Mouse (Mus musculus) left cerebral cortex, adult 2 months (tissue): ENCODE measurements at regions not wholly inside any gene's neighbourhood (a gene's known extent, or its start where the extent isn't known, plus 50 kb on each side); places are given as distances from the start of the nearest gene placed in this dataset.
A peak's percentile ranks its signal among the peaks of the same experiment; 100 is the strongest.

Source experiments
- DNase-seq, 2 experiments: peaks; one replicate each; pipeline ENCODE4 v3.0.0; 2021 to 2022; ENCODE audit warnings: low spot score in 2 of 2, mixed read lengths in 1 of 2; ENCODE audit errors: extremely low spot score in 1 of 2
- H3K27ac ChIP-seq: fragments of 200-600 bp; 2 replicates; pipeline ENCODE4 v1.8.1; 2022
- H3K4me3 ChIP-seq: fragments of 200-600 bp; 2 replicates; pipeline ENCODE4 v1.8.1; 2022
- CTCF ChIP-seq: fragments of 200-600 bp; IDR thresholded peaks from 2 replicates; pipeline ENCODE4 v1.8.1; 2022; ENCODE audit warnings: antibody characterized with exemption, mild to moderate bottlenecking, moderate library complexity
- intact Hi-C: fragments of 180-260 bp; cut with DNase I; formaldehyde crosslinking; loops from one replicate; pipeline ENCODE4 v1.15.1; 2025

- Histone ChIP-seq H3K4me3 (no peak overlapping the region), H3K27ac (no peak overlapping the region)
- intact Hi-C loops, result no loop called here
- TF ChIP-seq CTCF, result no peak
- no peak for DNase-seq
Observed at GRCm38 (mm10) chr9:78925977-78926593, 310.7 kb downstream of the Cd109 start.

- Histone ChIP-seq H3K4me3 (no peak overlapping the region), H3K27ac (no peak overlapping the region)
- TF ChIP-seq CTCF, result no peak
- no peak for DNase-seq
- intact Hi-C loops, result no loop called here
Observed at GRCm38 (mm10) chr9:78941648-78942047, 326.3 kb downstream of the Cd109 start.

- TF ChIP-seq CTCF, result no peak
- Histone ChIP-seq H3K27ac (no peak overlapping the region), H3K4me3 (no peak overlapping the region)
- no peak for DNase-seq
- intact Hi-C loops, result loop anchor here (10.0 kb wide), 1 partner anchor 160 kb away; no protein-coding TSS in a partner anchor
Observed at GRCm38 (mm10) chr9:78964813-78965212, 349.5 kb downstream of the Cd109 start.

- DNase-seq, result no peak
- Histone ChIP-seq H3K4me3 (no peak overlapping the region), H3K27ac (no peak overlapping the region)
- TF ChIP-seq CTCF, result no peak
- intact Hi-C loops, result loop anchor here (10.0 kb wide), 1 partner anchor 161 kb away; no protein-coding TSS in a partner anchor
Observed at GRCm38 (mm10) chr9:78965226-78965950, 350.0 kb downstream of the Cd109 start.

GRCm38 (mm10) chr9:78971731-78972130 is 356.4 kb downstream of the Cd109 start:
- DNase-seq, result no peak

GRCm38 (mm10) chr9:78983734-78984133 is 368.4 kb downstream of the Cd109 start:
- peak; percentile 14 to 24 for DNase-seq
- intact Hi-C loops, result no loop called here
- TF ChIP-seq CTCF, result no peak

More at GRCm38 (mm10) chr9:78971731-78972130, 356.4 kb downstream of the Cd109 start:
- TF ChIP-seq CTCF, result no peak
- intact Hi-C loops, result no loop called here
- H3K4me3 ChIP-seq, result no peak overlapping the region
- no peak overlapping the region for H3K27ac ChIP-seq

GRCm38 (mm10) chr9:78985184-78985864 is 370.0 kb downstream of the Cd109 start:
- intact Hi-C loops, result no loop called here
- no peak for DNase-seq
- no peak for TF ChIP-seq CTCF
- no peak overlapping the region for H3K27ac ChIP-seq
- H3K4me3 ChIP-seq, result no peak overlapping the region

More at GRCm38 (mm10) chr9:78983734-78984133, 368.4 kb downstream of the Cd109 start:
- no peak overlapping the region for H3K27ac ChIP-seq
- no peak overlapping the region for H3K4me3 ChIP-seq

GRCm38 (mm10) chr9:78991310-78991709 is 376.0 kb downstream of the Cd109 start:
- Histone ChIP-seq H3K4me3 (no peak overlapping the region), H3K27ac (no peak overlapping the region)
- intact Hi-C loops, result no loop called here
- no peak for DNase-seq
- TF ChIP-seq CTCF, result no peak

GRCm38 (mm10) chr9:79001081-79001480 is 385.7 kb downstream of the Cd109 start:
- no peak overlapping the region for H3K4me3 ChIP-seq
- no peak for DNase-seq
- intact Hi-C loops, result no loop called here
- TF ChIP-seq CTCF, result no peak
- H3K27ac ChIP-seq, result no peak overlapping the region

GRCm38 (mm10) chr9:79001930-79002329 is 386.6 kb downstream of the Cd109 start:
- intact Hi-C loops, result no loop called here
- DNase-seq, result no peak
- no peak overlapping the region for H3K4me3 ChIP-seq
- TF ChIP-seq CTCF, result no peak
- no peak overlapping the region for H3K27ac ChIP-seq

- intact Hi-C loops, result no loop called here
- no peak for TF ChIP-seq CTCF
- DNase-seq, result no peak
- no peak overlapping the region for H3K27ac ChIP-seq
- no peak overlapping the region for H3K4me3 ChIP-seq
Observed at GRCm38 (mm10) chr9:79004296-79004980, 389.1 kb downstream of the Cd109 start.

GRCm38 (mm10) chr9:79022291-79022690 is 406.9 kb downstream of the Cd109 start:
- Histone ChIP-seq H3K27ac (no peak overlapping the region), H3K4me3 (no peak overlapping the region)
- TF ChIP-seq CTCF, result no peak
- intact Hi-C loops, result no loop called here
- DNase-seq, result no peak
